In the genomic region with DNA sequence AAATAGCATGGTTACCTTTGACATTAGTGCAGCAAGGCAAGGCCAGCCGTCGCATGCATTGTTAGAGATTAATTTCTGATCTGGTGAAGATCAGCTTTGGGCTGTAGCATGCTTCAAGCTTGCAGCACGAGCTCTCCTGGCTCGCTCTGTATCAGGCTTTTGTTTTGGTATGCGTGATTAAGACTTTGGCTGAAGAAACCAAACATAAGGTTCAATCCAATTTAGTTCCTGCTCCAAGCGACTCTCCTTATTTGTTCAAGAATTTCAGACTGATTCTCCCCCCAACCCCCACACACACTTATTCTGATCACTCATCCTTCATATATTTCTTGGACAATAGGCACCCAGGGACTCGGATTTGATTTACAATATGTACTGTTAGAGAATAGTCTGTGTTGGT, we compare ENCODE assay signal across 23 mouse cellular contexts.
A peak's percentile ranks its signal among the peaks of the same experiment; 100 is the strongest.
DNase-seq lines count a peak whose midpoint lies in the region; ATAC-seq lines count a peak whose summit lies in the region.
"Had no signal": no experiment of that assay in that cellular context is flagged by ENCODE, and none has a peak within 500 bp of the region (broad histone marks: within the 10 kb centered on the region; RNA-seq: fewer than 3 reads in every experiment).

No protein-coding gene starts in this region.

- no peaks in the 10 kb centered on the region for H3K27me3 ChIP-seq in embryonic facial prominence, embryonic 14.5 days (replicated peaks; ENCODE audit: control insufficient read depth, insufficient read depth, low read length)
- H3K27me3 ChIP-seq in embryonic facial prominence, embryonic 10.5 days (replicated peaks; ENCODE audit: low read depth, poor library complexity, severe bottlenecking) = no peaks in the 10 kb centered on the region
- no peaks in the 10 kb centered on the region for H3K27me3 ChIP-seq in kidney, embryonic 15.5 days
- H3K27me3 ChIP-seq in stomach, embryonic 15.5 days (replicated peaks) = no peaks in the 10 kb centered on the region
- H3K27me3 ChIP-seq: embryonic facial prominence, embryonic 12.5 days; limb, embryonic 15.5 days; midbrain, embryonic 12.5 days; neural tube, embryonic 15.5 days had no signal

- no peak for ATAC-seq in embryonic facial prominence, embryonic 14.5 days (ENCODE audit: low read depth)
- no peak for ATAC-seq in kidney, embryonic 15.5 days (replicated peaks; ENCODE audit: low FRiP score)
- ATAC-seq in stomach, embryonic 15.5 days (ENCODE audit: insufficient read depth, low FRiP score, low read depth) = no peak
- ATAC-seq: forebrain, embryonic 16.5 days; hindbrain, postnatal 0 days; intestine, embryonic 16.5 days had no signal

- H3K9me3 ChIP-seq in embryonic facial prominence, embryonic 14.5 days (ENCODE audit: control insufficient read depth, low read length) = no peaks in the 10 kb centered on the region
- no peaks in the 10 kb centered on the region for H3K9me3 ChIP-seq in embryonic facial prominence, embryonic 10.5 days
- no peaks in the 10 kb centered on the region for H3K9me3 ChIP-seq in kidney, embryonic 15.5 days (replicated peaks)
- H3K9me3 ChIP-seq in stomach, embryonic 15.5 days = no peaks in the 10 kb centered on the region
- H3K9me3 ChIP-seq: embryonic facial prominence, embryonic 12.5 days; limb, embryonic 15.5 days; midbrain, embryonic 12.5 days; neural tube, embryonic 15.5 days had no signal

- no peak overlapping the region for H3K9ac ChIP-seq in embryonic facial prominence, embryonic 14.5 days (ENCODE audit: low read depth, low read length)
- H3K9ac ChIP-seq in kidney, embryonic 15.5 days = no peak overlapping the region
- H3K9ac ChIP-seq in stomach, embryonic 15.5 days = no peak overlapping the region
- H3K9ac ChIP-seq: embryonic facial prominence, embryonic 12.5 days; limb, embryonic 15.5 days; midbrain, embryonic 12.5 days; neural tube, embryonic 15.5 days had no signal

- H3K36me3 ChIP-seq in embryonic facial prominence, embryonic 14.5 days (ENCODE audit: control insufficient read depth, insufficient read depth, low read length) = no peaks in the 10 kb centered on the region
- no peaks in the 10 kb centered on the region for H3K36me3 ChIP-seq in embryonic facial prominence, embryonic 10.5 days (replicated peaks)
- H3K36me3 ChIP-seq in kidney, embryonic 15.5 days = no peaks in the 10 kb centered on the region
- no peaks in the 10 kb centered on the region for H3K36me3 ChIP-seq in stomach, embryonic 15.5 days
- H3K36me3 ChIP-seq: embryonic facial prominence, embryonic 12.5 days; limb, embryonic 15.5 days; midbrain, embryonic 12.5 days; neural tube, embryonic 15.5 days had no signal

- no peak overlapping the region for H3K4me2 ChIP-seq in embryonic facial prominence, embryonic 14.5 days (ENCODE audit: low read depth, low read length)
- H3K4me2 ChIP-seq in kidney, embryonic 15.5 days = no peak overlapping the region
- H3K4me2 ChIP-seq in stomach, embryonic 15.5 days = no peak overlapping the region
- H3K4me2 ChIP-seq: embryonic facial prominence, embryonic 12.5 days; limb, embryonic 15.5 days; midbrain, embryonic 12.5 days; neural tube, embryonic 15.5 days had no signal

- WGBS in embryonic facial prominence, embryonic 14.5 days = 62% methylated on average over 7 of the region's 7 CpGs
- WGBS in embryonic facial prominence, embryonic 10.5 days = 80% methylated on average over 7 of the region's 7 CpGs
- 65% methylated on average over 7 of the region's 7 CpGs for WGBS in kidney, embryonic 15.5 days
- WGBS in stomach, embryonic 15.5 days = 32% methylated on average over 7 of the region's 7 CpGs

- H3K27ac ChIP-seq in embryonic facial prominence, embryonic 14.5 days (replicated peaks; ENCODE audit: low read depth, low read length) = no peak overlapping the region
- H3K27ac ChIP-seq in embryonic facial prominence, embryonic 10.5 days (replicated peaks) = no peak overlapping the region
- H3K27ac ChIP-seq in kidney, embryonic 15.5 days = 0 out of 2 replicates have a peak overlapping the region, but pooled peaks have one; percentile 22
- peak overlapping the region; percentile 32; the same call in 1 of the 2 replicates for H3K27ac ChIP-seq in stomach, embryonic 15.5 days
- H3K27ac ChIP-seq: embryonic facial prominence, embryonic 12.5 days; hindbrain, postnatal 0 days; left cerebral cortex, adult 2 months; limb, embryonic 15.5 days; midbrain, embryonic 12.5 days; neural tube, embryonic 15.5 days had no signal

- H3K4me1 ChIP-seq in embryonic facial prominence, embryonic 14.5 days (ENCODE audit: control insufficient read depth, insufficient read depth, low read length) = peaks cover 37% of the 10 kb centered on the region
- 0 out of 2 replicates have a peak, but pooled peaks cover 9% of the 10 kb centered on the region for H3K4me1 ChIP-seq in embryonic facial prominence, embryonic 10.5 days
- peaks cover 37% of the 10 kb centered on the region for H3K4me1 ChIP-seq in kidney, embryonic 15.5 days
- H3K4me1 ChIP-seq in stomach, embryonic 15.5 days = peaks cover 13% of the 10 kb centered on the region; the same call in 1 of the 2 replicates
- H3K4me1 ChIP-seq: midbrain, embryonic 12.5 days; neural tube, embryonic 15.5 days had no signal

- peak; percentile 67 for DNase-seq in embryonic facial prominence, embryonic 14.5 days (ENCODE audit: low spot score)
- DNase-seq in embryonic facial prominence, embryonic 10.5 days (ENCODE audit: low spot score) = no peak
- no peak for DNase-seq in kidney, postnatal 25 days
- peak; percentile 54 for DNase-seq in Muller cell, postnatal 12 days (ENCODE audit: inconsistent ontology term)
- DNase-seq in cerebellum, postnatal 4 days (ENCODE audit: low spot score in 2 of 2) = no peak
- DNase-seq: adrenal gland, postnatal 36 days; cerebellum, adult 11 months; cerebellum, postnatal 10 days; gastrocnemius, postnatal 25 days; heart, postnatal 14 days; left cerebral cortex, postnatal 4 days; right cerebral cortex, adult 18-20 months; thymus, postnatal 14 days had no signal

- H3K4me3 ChIP-seq in embryonic facial prominence, embryonic 14.5 days (ENCODE audit: low read depth, low read length) = no peak overlapping the region
- H3K4me3 ChIP-seq in embryonic facial prominence, embryonic 10.5 days = no peak overlapping the region
- no peak overlapping the region for H3K4me3 ChIP-seq in kidney, embryonic 15.5 days (replicated peaks)
- no peak overlapping the region for H3K4me3 ChIP-seq in stomach, embryonic 15.5 days (replicated peaks)
- H3K4me3 ChIP-seq: embryonic facial prominence, embryonic 12.5 days; left cerebral cortex, adult 2 months; limb, embryonic 15.5 days; midbrain, embryonic 12.5 days; neural tube, embryonic 15.5 days had no signal

Comparison
In these comparisons a context has a peak if more than half of its experiments do, and no peak if none do; other contexts are left out.
1. DNase-seq: peak in embryonic facial prominence, embryonic 14.5 days (single experiment) and Muller cell, postnatal 12 days (single experiment); none in embryonic facial prominence, embryonic 10.5 days (single experiment), kidney, postnatal 25 days (0 of 2) and cerebellum, postnatal 4 days (0 of 2).
2. H3K27ac ChIP-seq: peak in kidney, embryonic 15.5 days (single experiment) and stomach, embryonic 15.5 days (single experiment); none in embryonic facial prominence, embryonic 14.5 days (single experiment) and embryonic facial prominence, embryonic 10.5 days (single experiment).